Mouse (Mus musculus): ENCODE measurements around the gene Kat2a. TPM values are rescaled to one million over a fixed set of nuclear protein-coding genes. Genes with fewer than 3 reads are reported as not detected.
"Not testable (repeated sequence)": the region's sequence is repeated elsewhere in the genome, so short reads cannot be mapped to it uniquely, and the experiment has no call there.

Kat2a gene
- total RNA-seq, 2 experiments from 2014 or later: 68.3 to 68.6 TPM

- intact Hi-C loops (cut with DNase I): no loop called here
- DNase-seq (ENCODE audit: extremely low spot score in 1 of 2, low spot score in 2 of 2): no peak
These were observed 20.1 kb downstream of the Kat2a start, which contains the start of gene Zfp385c for GRCm38 (mm10) chr11:100692164-100692616. Gene Zfp385c, minus strand, starts transcription at chr11:100692455.

GRCm38 (mm10) chr11:100690389-100690788 lies 21.9 kb downstream of the Kat2a start:
- DNase-seq (ENCODE audit: extremely low spot score in 1 of 2, low spot score in 2 of 2): no peak
- intact Hi-C loops (cut with DNase I): no loop called here

- no peak for DNase-seq (ENCODE audit: extremely low spot score in 1 of 2, low spot score in 2 of 2)
- intact Hi-C loops (cut with DNase I): loop anchor here (5.0 kb wide), 1 partner anchor 36 kb away; no protein-coding TSS in a partner anchor
These were observed 23.8 kb downstream of the Kat2a start for GRCm38 (mm10) chr11:100688443-100688842.

- intact Hi-C loops (cut with DNase I): loop anchor here (5.0 kb wide), 1 partner anchor 35 kb away; no protein-coding TSS in a partner anchor
- no peak for DNase-seq (ENCODE audit: extremely low spot score in 1 of 2, low spot score in 2 of 2)
These were observed 25.0 kb downstream of the Kat2a start for GRCm38 (mm10) chr11:100687265-100687664.

GRCm38 (mm10) chr11:100685371-100685770 lies 26.9 kb downstream of the Kat2a start:
- DNase-seq (ENCODE audit: extremely low spot score in 1 of 2, low spot score in 2 of 2): no peak
- intact Hi-C loops (cut with DNase I): loop anchor here (5.0 kb wide), 1 partner anchor 33 kb away; no protein-coding TSS in a partner anchor

GRCm38 (mm10) chr11:100684084-100684483 lies 28.2 kb downstream of the Kat2a start:
- intact Hi-C loops (cut with DNase I): no loop called here

GRCm38 (mm10) chr11:100682526-100682925 lies 29.7 kb downstream of the Kat2a start:
- intact Hi-C loops (cut with DNase I): no loop called here
- no peak for DNase-seq (ENCODE audit: extremely low spot score in 1 of 2, low spot score in 2 of 2)

More at GRCm38 (mm10) chr11:100684084-100684483, 28.2 kb downstream of the Kat2a start:
- no peak for DNase-seq (ENCODE audit: extremely low spot score in 1 of 2, low spot score in 2 of 2)

- intact Hi-C loops (cut with DNase I): no loop called here
- no peak for DNase-seq (ENCODE audit: extremely low spot score in 1 of 2, low spot score in 2 of 2)
These were observed 30.4 kb downstream of the Kat2a start for GRCm38 (mm10) chr11:100681826-100682225.

- no peak for DNase-seq (ENCODE audit: extremely low spot score in 1 of 2, low spot score in 2 of 2)
- intact Hi-C loops (cut with DNase I): no loop called here
These were observed 34.5 kb downstream of the Kat2a start for GRCm38 (mm10) chr11:100677810-100678209.

GRCm38 (mm10) chr11:100673169-100673568 lies 39.1 kb downstream of the Kat2a start:
- intact Hi-C loops (cut with DNase I): no loop called here
- peak in 1 of 2 experiments; percentile 74 for DNase-seq (ENCODE audit: extremely low spot score in 1 of 2, low spot score in 2 of 2)

- intact Hi-C loops (cut with DNase I): no loop called here
- no peak for DNase-seq (ENCODE audit: extremely low spot score in 1 of 2, low spot score in 2 of 2)
These were observed 40.3 kb downstream of the Kat2a start for GRCm38 (mm10) chr11:100671956-100672355.

GRCm38 (mm10) chr11:100671049-100671448 lies 41.2 kb downstream of the Kat2a start:
- intact Hi-C loops (cut with DNase I): no loop called here

GRCm38 (mm10) chr11:100659806-100660205 lies 52.5 kb downstream of the Kat2a start:
- DNase-seq (ENCODE audit: extremely low spot score in 1 of 2, low spot score in 2 of 2): no peak
- intact Hi-C loops (cut with DNase I): no loop called here

More at GRCm38 (mm10) chr11:100671049-100671448, 41.2 kb downstream of the Kat2a start:
- no peak for DNase-seq (ENCODE audit: extremely low spot score in 1 of 2, low spot score in 2 of 2)

- intact Hi-C loops (cut with DNase I): no loop called here
- DNase-seq (ENCODE audit: extremely low spot score in 1 of 2, low spot score in 2 of 2): peak in 1 of 2 experiments; percentile 34
These were observed 55.8 kb downstream of the Kat2a start for GRCm38 (mm10) chr11:100656458-100656857.

- intact Hi-C loops (cut with DNase I); DNase-seq (ENCODE audit: extremely low spot score in 1 of 2, low spot score in 2 of 2): not testable (repeated sequence)
These were observed 56.7 kb downstream of the Kat2a start for GRCm38 (mm10) chr11:100655589-100655988.

Other genes with a start within 250 kb of the Kat2a start
- 10 to 100 TPM; 64.3 to 67.2 TPM for gene Klhl11, start 239.7 kb downstream of the Kat2a start, total RNA-seq (2021)
- gene Acly, start 184.5 kb downstream of the Kat2a start, total RNA-seq (2021): 100 to 1,000 TPM; 138 to 151 TPM
- gene Ttc25, start 166.9 kb downstream of the Kat2a start, total RNA-seq (2021): under 1 TPM; 0.53 to 0.77 TPM
- gene Cnp, start 137.6 kb downstream of the Kat2a start, total RNA-seq (2021): 100 to 1,000 TPM in 1 of 2 experiments, 10 to 100 TPM in 1; 73.3 to 104 TPM
- gene Nkiras2, start 93.2 kb downstream of the Kat2a start, total RNA-seq (2021): 10 to 100 TPM; 28.1 to 29.6 TPM
- gene Dnajc7, start 92.3 kb downstream of the Kat2a start, total RNA-seq (2021): 100 to 1,000 TPM; 234 to 253 TPM
- under 1 TPM; 0.21 to 0.75 TPM for gene Zfp385c, start 20.0 kb downstream of the Kat2a start, total RNA-seq (2021)
- 1 to 10 TPM; 1.8 to 1.9 TPM for gene Dhx58, start 8.2 kb downstream of the Kat2a start, total RNA-seq (2021)
- gene Hspb9, start 1.4 kb upstream of the Kat2a start, total RNA-seq (2021): not detected
- 100 to 1,000 TPM; 162 to 167 TPM for gene Rab5c, start 25.8 kb upstream of the Kat2a start, total RNA-seq (2021)
- 1 to 10 TPM; 7.8 to 9.5 TPM for gene Kcnh4, start 47.5 kb upstream of the Kat2a start, total RNA-seq (2021)
- gene Hcrt, start 50.5 kb upstream of the Kat2a start, total RNA-seq (2021): under 1 TPM in 1 of 2 experiments, not detected in 1; 0.86 TPM
- gene Ghdc, start 58.5 kb upstream of the Kat2a start, total RNA-seq (2021): 1 to 10 TPM; 5.9 to 7.6 TPM
- gene Stat5b, start 138.3 kb upstream of the Kat2a start, total RNA-seq (2021): 10 to 100 TPM; 12.4 to 13.4 TPM
- 1 to 10 TPM; 2.0 to 3.4 TPM for gene Stat5a, start 146.9 kb upstream of the Kat2a start, total RNA-seq (2021)
- 10 to 100 TPM; 32.1 to 36.7 TPM for gene Stat3, start 227.1 kb upstream of the Kat2a start, total RNA-seq (2021)

Data from left cerebral cortex, postnatal 10 days (tissue).